Mouse (Mus musculus): Measurements from ENCODE around the gene Fads3.
A peak's percentile ranks its signal among the peaks of the same experiment; 100 is the strongest.

The Fads3 gene

GRCm38 (mm10) chr19:10053692-10054260, 12.4 kb downstream of the Fads3 start:
- no peak for DNase-seq (ENCODE audit: low spot score)

- no peak for DNase-seq (ENCODE audit: low spot score)
These were observed 13.1 kb downstream of the Fads3 start for GRCm38 (mm10) chr19:10054361-10055075.

DNA sequence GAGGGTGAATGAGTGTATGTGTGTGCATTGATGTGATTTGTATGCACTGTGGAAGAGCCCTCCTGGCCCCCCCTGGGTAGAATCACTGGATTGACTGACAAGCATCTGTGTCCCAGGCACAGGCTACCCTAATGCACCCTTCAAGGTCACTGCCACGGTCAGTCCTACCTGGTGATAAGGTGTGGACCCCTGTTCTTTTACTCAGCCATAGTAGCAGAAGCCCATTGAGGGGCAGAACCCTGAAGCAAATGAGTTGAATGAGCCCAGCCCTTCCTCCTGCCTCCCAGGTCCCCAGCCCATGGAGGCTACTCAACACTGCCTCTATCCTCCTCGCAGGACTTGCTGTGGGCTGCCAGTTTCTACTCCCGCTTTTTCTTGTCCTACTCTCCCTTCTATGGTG, 13.9 kb downstream of the Fads3 start:
- DNase-seq (ENCODE audit: low spot score): no peak

DNA sequence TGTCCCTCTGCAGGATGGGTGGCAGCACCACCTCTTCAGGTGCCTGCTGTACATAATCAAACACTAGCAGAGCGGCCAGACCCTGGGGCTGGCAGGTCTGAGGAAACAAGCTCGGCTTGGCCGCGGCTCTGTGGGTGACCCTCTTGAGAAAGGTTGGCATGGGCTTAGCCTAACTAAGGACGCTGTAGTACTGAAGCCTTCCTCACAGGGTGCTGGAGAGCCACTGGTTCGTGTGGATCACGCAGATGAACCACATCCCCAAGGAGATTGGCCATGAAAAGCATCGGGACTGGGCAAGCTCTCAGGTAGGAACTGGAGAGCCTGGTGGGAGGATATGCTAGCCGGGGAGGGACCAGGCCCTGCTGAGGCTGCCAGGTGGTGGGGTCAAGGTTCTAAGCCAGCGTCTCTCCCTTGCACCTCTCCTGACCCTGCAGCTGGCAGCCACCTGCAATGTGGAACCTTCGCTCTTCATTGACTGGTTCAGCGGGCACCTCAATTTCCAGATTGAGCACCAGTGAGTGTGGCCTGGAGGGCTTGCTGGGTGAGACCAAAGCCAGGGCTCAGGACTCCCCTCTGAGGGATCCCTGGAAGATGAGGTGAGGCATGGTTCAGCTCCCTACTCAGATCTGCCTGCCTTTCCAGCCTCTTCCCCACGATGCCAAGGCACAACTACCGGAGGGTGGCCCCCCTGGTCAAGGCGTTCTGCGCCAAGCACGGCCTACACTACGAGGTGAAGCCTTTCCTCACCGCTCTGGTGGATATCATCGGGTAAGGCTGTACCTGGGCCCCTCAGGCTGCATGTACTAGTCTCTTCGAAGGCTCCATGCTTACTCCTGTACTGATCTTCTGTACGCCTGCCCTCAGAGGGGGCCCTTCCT, 14.7 kb downstream of the Fads3 start:
- DNase-seq (ENCODE audit: low spot score): no peak

DNA sequence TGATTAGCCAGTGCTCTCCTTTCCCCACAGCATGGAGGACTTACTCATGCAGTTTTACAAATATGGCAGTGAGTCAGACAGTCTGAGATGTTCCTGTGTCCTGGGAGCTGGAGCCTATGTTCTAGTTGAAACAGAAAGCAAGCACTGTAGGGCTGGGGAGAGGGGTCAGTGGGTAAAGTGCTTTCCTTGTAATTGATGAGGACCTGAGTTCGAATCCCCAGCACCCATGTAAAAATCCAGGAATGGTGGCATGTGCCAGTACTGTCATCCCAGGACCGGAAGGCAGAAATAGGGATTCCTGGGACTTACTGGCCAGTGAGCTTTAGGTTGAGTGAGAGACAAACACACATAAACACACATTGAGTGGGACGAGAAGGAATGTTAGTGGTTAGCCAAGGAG, 15.3 kb downstream of the Fads3 start:
- DNase-seq (ENCODE audit: low spot score): no peak

- no peak for DNase-seq (ENCODE audit: low spot score)
These were observed 16.4 kb downstream of the Fads3 start for GRCm38 (mm10) chr19:10057486-10058351.

DNA sequence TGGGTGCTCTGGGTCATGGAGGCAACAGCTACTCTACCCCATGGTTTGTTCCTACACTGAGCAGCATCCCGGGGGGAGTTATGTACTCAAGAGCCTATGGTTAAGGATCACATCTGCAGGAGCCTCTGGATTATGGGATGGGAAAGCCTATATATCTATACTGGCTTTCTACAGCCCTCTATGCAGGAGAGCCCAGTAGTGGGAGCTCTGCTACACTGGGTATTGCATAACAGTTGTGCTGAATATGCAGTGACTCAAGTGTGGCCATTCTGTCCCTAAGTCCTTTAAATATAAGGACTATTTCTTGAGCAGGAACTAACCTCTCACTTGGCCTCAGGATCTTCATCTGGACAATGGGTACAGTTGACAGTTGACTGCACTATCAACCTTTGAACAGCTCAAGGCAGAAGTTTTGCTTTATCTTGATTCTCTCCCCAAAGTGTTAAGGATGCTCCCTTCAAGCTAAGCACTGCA, 17.0 kb downstream of the Fads3 start:
- DNase-seq (ENCODE audit: low spot score): no peak

DNA sequence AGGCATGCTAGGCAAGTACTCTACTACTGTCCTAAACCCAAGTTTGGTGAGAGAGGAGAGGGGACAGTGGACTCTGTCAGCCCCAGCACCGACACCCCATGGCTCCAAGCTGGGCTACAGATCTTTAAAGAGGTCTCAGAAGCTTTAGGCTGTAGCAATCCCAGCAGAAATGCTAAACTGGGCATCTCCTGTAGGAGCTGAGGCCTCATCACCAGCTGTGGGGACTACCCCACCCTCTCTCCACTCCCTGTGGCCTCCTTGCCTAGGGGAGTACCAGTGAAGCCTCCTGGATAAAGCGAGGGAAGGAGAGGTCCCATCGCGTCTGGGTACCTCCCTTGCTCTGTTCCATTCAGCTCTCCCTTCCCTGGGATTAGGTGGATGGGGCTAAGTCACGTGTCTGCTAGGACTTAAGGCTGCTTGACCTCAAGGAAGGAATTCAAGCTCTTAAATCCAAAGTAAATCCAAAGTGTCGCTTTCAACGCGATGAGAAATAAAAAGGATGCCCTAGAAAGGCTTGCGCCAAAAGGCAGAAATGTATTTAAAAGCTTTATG, 17.6 kb downstream of the Fads3 start:
- no peak for DNase-seq (ENCODE audit: low spot score)

DNA sequence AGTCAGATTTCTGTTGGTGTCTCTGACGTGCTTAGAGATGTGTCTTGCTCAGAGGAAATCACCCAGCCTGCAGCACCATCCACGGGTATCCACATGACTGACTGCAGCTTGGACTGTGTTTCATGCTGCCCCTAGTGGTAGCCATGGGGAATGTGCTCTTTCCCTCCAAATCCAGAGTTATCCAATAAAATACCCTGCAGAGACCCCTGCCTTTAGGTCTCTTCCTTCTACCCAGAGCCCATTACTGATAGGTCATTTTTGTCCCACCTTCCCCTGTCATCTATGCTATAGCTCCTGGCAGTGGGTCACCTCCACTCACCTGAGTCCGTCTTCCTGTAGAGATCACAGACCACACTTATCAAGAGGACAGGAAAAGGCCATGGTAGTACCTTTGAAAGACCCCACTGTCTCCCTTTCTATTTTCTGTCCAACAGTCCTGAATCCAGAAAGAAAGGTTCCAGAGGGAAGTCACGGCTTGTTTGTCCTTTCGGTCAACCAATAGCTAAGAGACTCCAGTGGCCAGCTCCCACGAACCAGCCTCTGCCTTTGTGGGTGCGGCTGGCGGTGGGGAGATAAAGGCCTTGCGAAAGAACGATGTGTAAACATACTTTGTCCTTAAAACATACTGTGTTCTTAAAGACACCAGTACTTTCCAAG, 18.7 kb downstream of the Fads3 start:
- DNase-seq (ENCODE audit: low spot score): peak; percentile 66

- DNase-seq (ENCODE audit: low spot score): no peak
These were observed 19.6 kb downstream of the Fads3 start for GRCm38 (mm10) chr19:10060783-10061590.

GRCm38 (mm10) chr19:10061624-10062023, 20.3 kb downstream of the Fads3 start:
- DNase-seq (ENCODE audit: low spot score): no peak

GRCm38 (mm10) chr19:10062292-10062691, 20.9 kb downstream of the Fads3 start:
- no peak for DNase-seq (ENCODE audit: low spot score)

- DNase-seq (ENCODE audit: low spot score): no peak
These were observed 21.5 kb downstream of the Fads3 start for GRCm38 (mm10) chr19:10062862-10063261.

DNA sequence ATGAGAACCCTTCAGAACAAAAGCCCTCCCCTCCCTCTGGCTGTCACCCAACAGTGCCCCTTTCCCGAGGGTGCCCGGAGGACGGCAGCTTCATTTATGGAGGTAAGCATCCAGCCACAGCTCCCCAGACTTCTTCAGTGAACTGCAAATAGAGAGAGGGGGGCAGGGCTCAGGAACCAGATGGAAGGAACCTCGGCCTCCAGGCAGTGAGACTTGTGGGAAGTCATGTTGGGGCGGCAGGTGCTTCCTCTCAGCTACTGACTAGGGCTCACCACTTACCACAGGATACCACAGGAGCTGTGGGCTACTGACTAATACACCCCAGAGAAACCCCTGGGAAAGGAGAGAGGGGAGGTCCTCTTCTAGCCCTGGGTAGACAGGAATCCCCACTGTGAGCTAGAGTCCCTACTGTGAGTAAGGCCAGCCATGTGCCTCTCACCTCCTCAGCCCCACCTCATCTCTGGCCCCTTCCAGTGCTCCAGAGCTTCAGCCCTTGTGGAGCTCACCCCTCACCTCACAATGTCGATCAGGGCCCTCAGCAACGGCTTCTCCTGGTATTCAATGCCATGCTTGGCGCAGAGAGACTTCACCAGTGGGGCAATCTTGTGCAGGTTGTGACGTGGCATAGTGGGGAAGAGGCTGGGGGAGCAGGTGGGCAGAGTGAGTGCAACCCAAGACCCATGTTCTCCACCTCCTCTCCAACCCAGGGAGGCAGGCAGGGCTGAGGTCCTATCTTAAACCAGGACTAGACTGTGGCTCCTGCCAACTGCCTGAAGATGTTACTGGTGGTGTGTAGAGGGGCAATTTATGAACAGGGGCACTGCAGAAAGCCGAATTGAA, 23.0 kb downstream of the Fads3 start:
- no peak for DNase-seq (ENCODE audit: low spot score)

- DNase-seq (ENCODE audit: low spot score): no peak
These were observed 24.3 kb downstream of the Fads3 start for GRCm38 (mm10) chr19:10065465-10066188.

DNA sequence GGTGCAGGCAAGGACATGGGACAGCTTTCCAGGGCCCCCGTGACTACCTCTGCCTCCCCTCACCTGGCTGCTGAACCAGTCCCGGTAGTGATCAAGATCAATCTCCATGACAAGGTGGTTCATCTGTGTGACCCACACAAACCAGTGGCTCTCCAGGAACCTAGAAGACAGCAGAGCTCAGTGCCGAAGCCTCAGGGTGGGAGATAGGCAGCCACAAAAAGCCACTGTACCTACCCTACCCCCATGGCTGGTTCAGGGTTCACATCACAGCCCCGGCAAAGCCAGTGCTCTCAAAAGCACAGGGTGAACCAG, 24.8 kb downstream of the Fads3 start:
- DNase-seq (ENCODE audit: low spot score): no peak

DNA sequence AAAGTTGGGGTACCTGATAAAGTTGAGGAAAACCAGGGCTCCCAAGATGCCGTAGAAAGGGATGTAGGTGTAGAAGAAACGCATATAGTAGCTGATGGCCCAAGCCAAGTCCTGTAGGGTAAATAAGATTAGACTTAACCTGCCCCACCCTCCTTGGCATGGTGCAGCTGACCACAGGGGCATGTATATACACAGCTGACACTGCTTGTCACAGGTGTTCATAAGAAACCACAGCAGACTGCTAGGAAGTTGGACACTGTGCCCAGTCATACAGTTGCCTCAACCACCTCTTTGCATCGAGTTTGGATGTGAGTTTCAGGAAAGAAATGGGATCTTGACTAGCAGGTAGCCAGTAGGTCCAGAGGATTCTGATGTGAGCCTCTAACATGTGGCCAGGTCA, 25.1 kb downstream of the Fads3 start:
- no peak for DNase-seq (ENCODE audit: low spot score)

GRCm38 (mm10) chr19:10067701-10068100, 26.3 kb downstream of the Fads3 start:
- no peak for DNase-seq (ENCODE audit: low spot score)

Data from ovary, adult 18-20 months (tissue).